Mouse (Mus musculus) C2C12 (cell line): ENCODE results near the gene Tmem171. TPM values are rescaled to one million over a fixed set of nuclear protein-coding genes. Genes with fewer than 3 reads are reported as not detected.

ENCODE experiments used
- H3K27me3 ChIP-seq: one replicate; pipeline ENCODE4 v1.6.1; 2011; ENCODE audit not compliant: control insufficient read depth, insufficient read depth, insufficient read length
- H3K36me3 ChIP-seq: one replicate; pipeline ENCODE4 v1.6.1; 2011; ENCODE audit not compliant: control insufficient read depth, insufficient read depth
- H3K4me3 ChIP-seq: one replicate; pipeline ENCODE4 v1.5.1; 2011; ENCODE audit warnings: mild to moderate bottlenecking, control low read depth; ENCODE audit not compliant: poor library complexity, insufficient read depth, severe bottlenecking
- H3K79me2 ChIP-seq: one replicate; pipeline ENCODE4 v1.6.1; 2011; ENCODE audit not compliant: control insufficient read depth, insufficient read depth
- H3K79me3 ChIP-seq: one replicate; pipeline ENCODE4 v1.6.1; 2011; ENCODE audit warnings: low read depth, control low read depth
- H3ac ChIP-seq: one replicate; pipeline ENCODE3; 2011; ENCODE audit warnings: low read depth; ENCODE audit not compliant: control insufficient read depth, insufficient read length
- CEBPB ChIP-seq: IDR thresholded peaks from one replicate; pipeline ENCODE4 v1.6.1; 2011; ENCODE audit warnings: low read depth, mild to moderate bottlenecking, control low read depth, moderate library complexity
- CTCF ChIP-seq: IDR thresholded peaks from one replicate; pipeline ENCODE4 v1.5.1; 2011; ENCODE audit not compliant: control insufficient read depth, insufficient read depth, insufficient read length
- FOSL1 ChIP-seq: IDR thresholded peaks from one replicate; pipeline ENCODE4 v1.8.0; 2011; ENCODE audit warnings: mild to moderate bottlenecking, low read length; ENCODE audit not compliant: poor library complexity, insufficient read depth, severe bottlenecking
- MAX ChIP-seq: IDR thresholded peaks from one replicate; pipeline ENCODE4 v1.6.1; 2011; ENCODE audit warnings: mild to moderate bottlenecking, control low read depth
- MYOD1 ChIP-seq: IDR thresholded peaks from one replicate; pipeline ENCODE4 v1.6.1; 2011; ENCODE audit warnings: low read depth; ENCODE audit not compliant: control insufficient read depth, insufficient read length
- MYOG ChIP-seq: IDR thresholded peaks from one replicate; pipeline ENCODE4 v1.6.1; 2011; ENCODE audit not compliant: control insufficient read depth, insufficient read length; ENCODE audit errors: extremely low read depth
- USF1 ChIP-seq: IDR thresholded peaks from one replicate; pipeline ENCODE4 v1.6.1; 2011; ENCODE audit warnings: low read depth, mild to moderate bottlenecking, control low read depth, moderate library complexity
- polyA plus RNA-seq: library from polyadenylated mRNA; unstranded; fragments of >200 nt; fragmentation: generic; extraction: Trizol; gene quantifications from one replicate; pipeline ENCODE4 v1.2.1, GENCODE M21; 2012; ENCODE audit warnings: missing spikeins

Gene Tmem171
- polyA plus RNA-seq, 1 experiment, result 13.0 TPM

GRCm38 (mm10) chr13:98710236-98710635 is 15.6 kb upstream of the Tmem171 start:
- no peak for TF ChIP-seq CEBPB
- TF ChIP-seq USF1, result no peak
- TF ChIP-seq MYOD1, result no peak
- no peak for TF ChIP-seq MAX
- H3ac ChIP-seq, result no peak overlapping the region
- no peaks in the 10 kb centered on the region for H3K79me3 ChIP-seq

GRCm38 (mm10) chr13:98705501-98705900 is 10.9 kb upstream of the Tmem171 start:
- no peaks in the 10 kb centered on the region for H3K36me3 ChIP-seq
- H3ac ChIP-seq, result no peak overlapping the region
- no peaks in the 10 kb centered on the region for H3K27me3 ChIP-seq
- H3K79me3 ChIP-seq, result no peaks in the 10 kb centered on the region
- no peaks in the 10 kb centered on the region for H3K79me2 ChIP-seq
- TF ChIP-seq MAX, result no peak
- TF ChIP-seq USF1, result no peak
- no peak overlapping the region for H3K4me3 ChIP-seq

More at GRCm38 (mm10) chr13:98710236-98710635, 15.6 kb upstream of the Tmem171 start:
- no peaks in the 10 kb centered on the region for H3K36me3 ChIP-seq
- H3K4me3 ChIP-seq, result no peak overlapping the region
- H3K79me2 ChIP-seq, result no peaks in the 10 kb centered on the region
- H3K27me3 ChIP-seq, result no peaks in the 10 kb centered on the region

GRCm38 (mm10) chr13:98703786-98704185 is 9.2 kb upstream of the Tmem171 start:
- H3K36me3 ChIP-seq, result no peaks in the 10 kb centered on the region

GRCm38 (mm10) chr13:98702361-98702760 is 7.7 kb upstream of the Tmem171 start:
- Histone ChIP-seq H3ac (no peak overlapping the region), H3K79me3 (no peaks in the 10 kb centered on the region), H3K27me3 (no peaks in the 10 kb centered on the region), H3K4me3 (no peak overlapping the region), H3K36me3 (no peaks in the 10 kb centered on the region), H3K79me2 (no peaks in the 10 kb centered on the region)
- TF ChIP-seq MYOG, result no peak
- no peak for TF ChIP-seq MAX
- no peak for TF ChIP-seq FOSL1
- TF ChIP-seq CTCF, result no peak
- no peak for TF ChIP-seq USF1

More at GRCm38 (mm10) chr13:98703786-98704185, 9.2 kb upstream of the Tmem171 start:
- Histone ChIP-seq H3K4me3 (no peak overlapping the region), H3ac (no peak overlapping the region), H3K27me3 (no peaks in the 10 kb centered on the region), H3K79me3 (no peaks in the 10 kb centered on the region), H3K79me2 (no peaks in the 10 kb centered on the region)
- TF ChIP-seq CTCF, result no peak
- TF ChIP-seq USF1, result no peak
- TF ChIP-seq FOSL1, result no peak
- TF ChIP-seq CEBPB, result no peak
- no peak for TF ChIP-seq MYOD1
- no peak for TF ChIP-seq MYOG
- TF ChIP-seq MAX, result no peak

- Histone ChIP-seq H3K4me3 (no peak overlapping the region), H3ac (no peak overlapping the region), H3K27me3 (no peaks in the 10 kb centered on the region), H3K36me3 (no peaks in the 10 kb centered on the region), H3K79me3 (no peaks in the 10 kb centered on the region), H3K79me2 (no peaks in the 10 kb centered on the region)
- TF ChIP-seq MYOD1 (no peak), CEBPB (no peak), CTCF (no peak), MYOG (no peak), FOSL1 (no peak), USF1 (no peak), MAX (no peak)
These were observed 6.7 kb upstream of the Tmem171 start for GRCm38 (mm10) chr13:98701309-98701675.

GRCm38 (mm10) chr13:98700661-98701308 is 6.2 kb upstream of the Tmem171 start:
- TF ChIP-seq MYOG, result no peak
- TF ChIP-seq MAX, result no peak
- no peak for TF ChIP-seq USF1
- no peak for TF ChIP-seq MYOD1
- TF ChIP-seq CTCF, result no peak
- no peak for TF ChIP-seq FOSL1
- no peak for TF ChIP-seq CEBPB
- Histone ChIP-seq H3ac (no peak overlapping the region), H3K27me3 (no peaks in the 10 kb centered on the region), H3K36me3 (no peaks in the 10 kb centered on the region), H3K79me2 (no peaks in the 10 kb centered on the region), H3K79me3 (no peaks in the 10 kb centered on the region), H3K4me3 (no peak overlapping the region)
